Mouse (Mus musculus) liver, embryonic 13.5 days (tissue): Measurements from ENCODE around the gene Spred1. TPM values are rescaled to one million over a fixed set of nuclear protein-coding genes. Genes with fewer than 3 reads are reported as not detected.

Experiments used
- ATAC-seq: fragments of 200-750 bp; cut with Nextera tagmentation; 2 replicates; pipeline ENCODE4 v1.8.0; 2017; ENCODE audit warnings: low read depth, mild to moderate bottlenecking, moderate number of reproducible peaks, moderate library complexity
- DNase-seq: peaks from one replicate; pipeline ENCODE4 v3.0.0; 2022
- H3K27ac ChIP-seq: fragments of 300-500 bp; sonication (generic); 2 replicates; pipeline ENCODE4 v1.5.1; 2015; ENCODE audit warnings: moderate library complexity, mild to moderate bottlenecking, inconsistent platforms
- H3K27me3 ChIP-seq: fragments of 300-500 bp; sonication (generic); 2 replicates; pipeline ENCODE4 v1.6.1; 2015; ENCODE audit warnings: mild to moderate bottlenecking, inconsistent platforms
- H3K36me3 ChIP-seq: fragments of 300-500 bp; sonication (generic); 2 replicates; pipeline ENCODE4 v1.6.1; 2015; ENCODE audit warnings: mild to moderate bottlenecking, inconsistent platforms
- H3K4me1 ChIP-seq: fragments of 300-500 bp; sonication (generic); replicated peaks from 2 replicates; pipeline ENCODE4 v1.6.1; 2015; ENCODE audit warnings: inconsistent platforms
- H3K4me2 ChIP-seq: fragments of 300-500 bp; sonication (generic); 2 replicates; pipeline ENCODE4 v1.6.1; 2015; ENCODE audit warnings: inconsistent platforms, mild to moderate bottlenecking, moderate library complexity
- H3K4me3 ChIP-seq: fragments of 300-500 bp; sonication (generic); replicated peaks from 2 replicates; pipeline ENCODE4 v1.5.1; 2015; ENCODE audit warnings: mild to moderate bottlenecking, inconsistent platforms
- H3K9ac ChIP-seq: fragments of 300-500 bp; sonication (generic); 2 replicates; pipeline ENCODE4 v1.6.1; 2015; ENCODE audit warnings: mild to moderate bottlenecking, inconsistent platforms
- H3K9me3 ChIP-seq: fragments of 300-500 bp; sonication (generic); replicated peaks from 2 replicates; pipeline ENCODE4 v1.6.1; 2016; ENCODE audit warnings: inconsistent platforms
- WGBS: fragments of 180-500 bp; shearing (Covaris S2); methylation state at CpG from one replicate; pipeline ENCODE4 v1.1.7; 2015; ENCODE audit not compliant: insufficient replicate concordance; 5-methylcytosine and 5-hydroxymethylcytosine counted together
- polyA plus RNA-seq: library from polyadenylated mRNA; unstranded; fragments of >200 nt; fragmentation: Nextera tagmentation; extraction: Ambion mirVana; gene quantifications from 2 replicates; pipeline ENCODE4 v1.2.1, GENCODE M21; 2015

Spred1 gene
- polyA plus RNA-seq, 1 experiment from 2014 or later: 2.6 TPM

DNA sequence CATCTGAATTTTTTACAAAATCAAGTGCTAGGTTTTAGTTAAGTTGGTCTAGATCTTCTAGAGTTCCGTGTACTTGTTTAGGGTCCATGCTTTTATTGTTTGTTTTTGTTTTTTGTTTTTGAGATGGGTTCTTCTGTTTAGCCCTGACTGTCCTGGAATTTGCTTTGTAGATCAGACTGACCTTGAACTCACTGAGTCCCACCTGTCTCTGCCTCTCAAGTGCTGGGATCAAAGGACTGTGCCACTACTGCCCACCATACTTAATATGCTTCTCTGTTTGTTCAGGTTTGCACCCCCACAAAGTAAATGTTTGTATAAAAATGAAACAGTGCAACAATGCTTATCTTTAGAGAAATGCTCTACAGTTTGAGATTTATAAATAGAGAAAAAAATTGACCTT is 18.8 kb downstream of the Spred1 start:
- ATAC-seq (no peak), DNase-seq (no peak)
- WGBS: 58% methylated on average over 1 of the region's 1 CpGs
- H3K27ac ChIP-seq: no peak overlapping the region
- H3K36me3 ChIP-seq: no peaks in the 10 kb centered on the region
- peaks cover 19% of the 10 kb centered on the region for H3K4me1 ChIP-seq
- H3K9me3 ChIP-seq: no peaks in the 10 kb centered on the region
- H3K4me2 ChIP-seq: no peak overlapping the region
- no peak overlapping the region for H3K9ac ChIP-seq
- H3K27me3 ChIP-seq: no peaks in the 10 kb centered on the region
- H3K4me3 ChIP-seq: no peak overlapping the region

GRCm38 (mm10) chr2:117143106-117143505 is 21.9 kb downstream of the Spred1 start:
- Histone ChIP-seq H3K4me3 (no peak overlapping the region), H3K4me1 (peaks cover 18% of the 10 kb centered on the region; the same call in 1 of the 2 replicates), H3K36me3 (no peaks in the 10 kb centered on the region), H3K4me2 (no peak overlapping the region), H3K9ac (no peak overlapping the region), H3K9me3 (no peaks in the 10 kb centered on the region), H3K27ac (no peak overlapping the region), H3K27me3 (no peaks in the 10 kb centered on the region)
- WGBS: 65% methylated on average over 4 of the region's 4 CpGs
- ATAC-seq: no peak
- DNase-seq: no peak

DNA sequence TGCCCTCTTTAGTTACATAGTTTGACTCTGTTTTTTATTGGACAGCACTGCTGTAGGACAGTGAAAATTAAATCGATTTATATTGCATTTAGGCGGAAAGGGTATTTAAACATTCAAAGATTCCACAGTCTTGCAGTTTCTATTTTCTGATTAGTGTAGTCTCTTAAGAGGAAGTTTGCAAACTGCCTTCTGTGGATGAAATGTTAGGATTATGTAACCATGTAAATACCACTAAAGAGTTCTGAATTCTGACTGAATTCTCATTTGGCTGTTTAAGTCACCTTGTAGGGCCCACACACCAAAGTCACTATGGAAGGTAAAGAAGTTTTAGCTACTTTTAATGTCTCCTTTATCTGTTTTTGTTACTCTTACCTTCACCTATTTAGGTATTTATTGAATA is 24.9 kb downstream of the Spred1 start:
- no peaks in the 10 kb centered on the region for H3K27me3 ChIP-seq
- DNase-seq (no peak), ATAC-seq (no peak)
- H3K9ac ChIP-seq: no peak overlapping the region
- no peak overlapping the region for H3K4me3 ChIP-seq
- no peaks in the 10 kb centered on the region for H3K9me3 ChIP-seq
- no peak overlapping the region for H3K27ac ChIP-seq
- no peak overlapping the region for H3K4me2 ChIP-seq
- H3K4me1 ChIP-seq: peaks cover 11% of the 10 kb centered on the region; the same call in 1 of the 2 replicates
- 73% methylated on average over 2 of the region's 2 CpGs for WGBS
- no peaks in the 10 kb centered on the region for H3K36me3 ChIP-seq

DNA sequence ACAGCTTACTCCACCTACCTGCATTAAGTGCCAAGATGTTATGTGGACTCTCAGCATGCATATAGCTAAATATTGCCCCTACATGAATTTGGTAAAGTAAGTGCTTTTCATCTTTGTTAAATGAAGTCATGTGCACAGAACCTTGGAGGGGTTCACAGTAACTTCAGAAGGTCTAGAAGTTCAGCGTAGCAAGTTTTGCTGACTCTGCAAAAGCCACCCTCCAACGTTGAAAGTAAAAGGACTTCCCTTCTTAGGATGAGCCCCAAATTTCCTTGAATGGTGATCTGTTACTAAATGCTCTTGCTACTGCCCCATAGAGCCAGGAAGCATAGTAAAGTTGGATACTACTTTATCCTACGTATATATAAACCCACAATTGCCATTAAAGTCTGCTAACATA is 25.4 kb downstream of the Spred1 start:
- Histone ChIP-seq H3K4me1 (peaks cover 11% of the 10 kb centered on the region; the same call in 1 of the 2 replicates), H3K9ac (no peak overlapping the region)

DNA sequence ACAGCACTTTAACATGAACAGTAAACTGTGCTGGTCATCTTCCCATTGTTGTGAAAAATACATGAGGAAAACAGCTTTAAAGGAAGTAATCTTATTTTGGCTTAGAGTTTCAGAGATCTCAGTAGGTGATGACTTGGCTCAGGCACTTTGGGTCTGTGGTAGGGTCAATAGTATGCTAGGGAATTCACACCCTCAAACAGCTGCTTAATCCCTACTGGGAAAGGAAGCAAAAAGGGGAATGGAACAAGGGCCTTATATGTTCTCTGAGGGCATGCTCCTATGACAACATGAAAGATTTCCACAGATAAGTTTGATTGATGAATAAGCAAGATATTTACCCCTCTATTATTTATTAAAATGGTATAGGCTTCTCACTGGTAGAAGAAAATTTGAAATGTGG is 31.0 kb downstream of the Spred1 start:
- Histone ChIP-seq H3K9me3 (no peaks in the 10 kb centered on the region), H3K4me2 (no peak overlapping the region), H3K9ac (no peak overlapping the region), H3K4me1 (peaks cover 8% of the 10 kb centered on the region; the same call in 1 of the 2 replicates), H3K4me3 (no peak overlapping the region), H3K27me3 (no peaks in the 10 kb centered on the region), H3K36me3 (no peaks in the 10 kb centered on the region), H3K27ac (no peak overlapping the region)
- no peak for ATAC-seq
- DNase-seq: no peak

More for the DNA sequence above, 25.4 kb downstream of the Spred1 start:
- ATAC-seq (no peak), DNase-seq (no peak)
- no peak overlapping the region for H3K27ac ChIP-seq
- 59% methylated on average over 3 of the region's 3 CpGs for WGBS
- no peaks in the 10 kb centered on the region for H3K27me3 ChIP-seq
- no peaks in the 10 kb centered on the region for H3K9me3 ChIP-seq
- no peaks in the 10 kb centered on the region for H3K36me3 ChIP-seq
- no peak overlapping the region for H3K4me2 ChIP-seq
- H3K4me3 ChIP-seq: no peak overlapping the region

GRCm38 (mm10) chr2:117168379-117168778 is 47.2 kb downstream of the Spred1 start:
- whole genome bisulfite sequencing: 43% methylated on average over 2 of the region's 2 CpGs

GRCm38 (mm10) chr2:117169037-117169436 is 47.9 kb downstream of the Spred1 start:
- Histone ChIP-seq H3K27ac (no peak overlapping the region), H3K27me3 (no peaks in the 10 kb centered on the region), H3K4me2 (no peak overlapping the region), H3K9me3 (no peaks in the 10 kb centered on the region), H3K9ac (no peak overlapping the region), H3K4me1 (peaks cover 5% of the 10 kb centered on the region; the same call in 1 of the 2 replicates), H3K4me3 (no peak overlapping the region), H3K36me3 (peaks cover 5% of the 10 kb centered on the region)
- DNase-seq (no peak), ATAC-seq (no peak)
- WGBS: 54% methylated on average over 3 of the region's 3 CpGs

More at GRCm38 (mm10) chr2:117168379-117168778, 47.2 kb downstream of the Spred1 start:
- peak; percentile 58; the same call in 1 of the 2 replicates for ATAC-seq
- no peaks in the 10 kb centered on the region for H3K27me3 ChIP-seq
- no peaks in the 10 kb centered on the region for H3K9me3 ChIP-seq
- no peak for DNase-seq
- H3K4me1 ChIP-seq: peaks cover 5% of the 10 kb centered on the region; the same call in 1 of the 2 replicates
- H3K27ac ChIP-seq: no peak overlapping the region
- peaks cover 5% of the 10 kb centered on the region for H3K36me3 ChIP-seq
- H3K4me3 ChIP-seq: no peak overlapping the region
- H3K9ac ChIP-seq: no peak overlapping the region
- H3K4me2 ChIP-seq: no peak overlapping the region

DNA sequence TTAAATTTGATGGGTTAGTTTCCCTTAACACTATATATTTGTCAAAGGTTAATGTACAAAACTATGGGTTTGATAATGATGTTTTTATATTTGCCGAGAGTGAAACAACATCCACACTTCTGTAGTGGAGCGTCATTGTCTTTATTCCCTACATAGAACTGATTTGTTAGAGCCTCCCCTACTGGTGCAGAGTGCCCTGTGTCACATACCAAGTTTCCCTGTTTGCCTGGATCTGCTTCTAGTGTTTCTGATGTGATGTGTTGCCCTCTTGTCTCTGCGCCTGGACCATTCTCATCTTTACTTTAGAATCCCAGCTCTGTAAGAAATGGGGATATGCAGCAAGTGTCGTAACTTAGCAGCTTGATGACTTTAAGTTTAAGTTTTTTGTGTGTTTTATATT is 51.8 kb downstream of the Spred1 start:
- peaks cover 26% of the 10 kb centered on the region for H3K36me3 ChIP-seq
- no peak overlapping the region for H3K9ac ChIP-seq
- H3K9me3 ChIP-seq: no peaks in the 10 kb centered on the region
- DNase-seq: no peak
- H3K4me1 ChIP-seq: peaks cover 5% of the 10 kb centered on the region; the same call in 1 of the 2 replicates
- H3K4me2 ChIP-seq: no peak overlapping the region
- no peak overlapping the region for H3K27ac ChIP-seq
- WGBS: 81% methylated on average over 4 of the region's 4 CpGs
- no peaks in the 10 kb centered on the region for H3K27me3 ChIP-seq
- no peak overlapping the region for H3K4me3 ChIP-seq
- no peak for ATAC-seq

GRCm38 (mm10) chr2:117176066-117176465 is 54.9 kb downstream of the Spred1 start:
- 78% methylated on average over 4 of the region's 4 CpGs for WGBS
- no peak for DNase-seq
- H3K27me3 ChIP-seq: no peaks in the 10 kb centered on the region

GRCm38 (mm10) chr2:117176937-117177336 is 55.8 kb downstream of the Spred1 start:
- ATAC-seq (no peak), DNase-seq (no peak)
- Histone ChIP-seq H3K27ac (no peak overlapping the region), H3K4me2 (no peak overlapping the region), H3K4me1 (no peaks in the 10 kb centered on the region), H3K36me3 (peaks cover 24% of the 10 kb centered on the region), H3K9ac (no peak overlapping the region), H3K27me3 (no peaks in the 10 kb centered on the region), H3K4me3 (no peak overlapping the region), H3K9me3 (no peaks in the 10 kb centered on the region)
- 75% methylated on average over 4 of the region's 4 CpGs for WGBS

More at GRCm38 (mm10) chr2:117176066-117176465, 54.9 kb downstream of the Spred1 start:
- Histone ChIP-seq H3K9me3 (no peaks in the 10 kb centered on the region), H3K4me1 (no peaks in the 10 kb centered on the region), H3K4me2 (no peak overlapping the region), H3K36me3 (peaks cover 26% of the 10 kb centered on the region), H3K9ac (no peak overlapping the region), H3K4me3 (no peak overlapping the region), H3K27ac (no peak overlapping the region)
- no peak for ATAC-seq

GRCm38 (mm10) chr2:117180250-117180885 is 59.2 kb downstream of the Spred1 start:
- H3K27me3 ChIP-seq: no peaks in the 10 kb centered on the region
- no peak overlapping the region for H3K4me2 ChIP-seq
- H3K27ac ChIP-seq: no peak overlapping the region
- peaks cover 29% of the 10 kb centered on the region for H3K36me3 ChIP-seq
- peak; percentile 42 for DNase-seq
- H3K4me3 ChIP-seq: no peak overlapping the region
- H3K4me1 ChIP-seq: no peaks in the 10 kb centered on the region
- H3K9ac ChIP-seq: no peak overlapping the region
- ATAC-seq: 0 out of 2 replicates have a peak, but pooled peaks have one; percentile 31
- WGBS: 39% methylated on average over 7 of the region's 7 CpGs
- H3K9me3 ChIP-seq: no peaks in the 10 kb centered on the region

- WGBS: 60% methylated on average over 4 of the region's 4 CpGs
- H3K27ac ChIP-seq: no peak overlapping the region
- no peaks in the 10 kb centered on the region for H3K9me3 ChIP-seq
- H3K9ac ChIP-seq: no peak overlapping the region
- peaks cover 16% of the 10 kb centered on the region; the same call in 1 of the 2 replicates for H3K36me3 ChIP-seq
- no peaks in the 10 kb centered on the region for H3K4me1 ChIP-seq
- H3K4me3 ChIP-seq: no peak overlapping the region
- DNase-seq: no peak
- H3K4me2 ChIP-seq: no peak overlapping the region
- no peaks in the 10 kb centered on the region for H3K27me3 ChIP-seq
- no peak for ATAC-seq
Observed at GRCm38 (mm10) chr2:117185587-117185986, 64.4 kb downstream of the Spred1 start.
